Mouse (Mus musculus) stomach, postnatal 0 days (tissue): ENCODE measurements around the gene Gm12166. TPM values are rescaled to one million over a fixed set of nuclear protein-coding genes. Genes with fewer than 3 reads are reported as not detected.
A peak's percentile ranks its signal among the peaks of the same experiment; 100 is the strongest.

Source experiments
- ATAC-seq: fragments of 200-750 bp; cut with Nextera tagmentation; 2 replicates; pipeline ENCODE4 v1.8.0; 2017; ENCODE audit not compliant: low FRiP score, low TSS enrichment
- DNase-seq: peaks from one replicate; pipeline ENCODE4 v3.0.0-alpha.2; 2016; ENCODE audit warnings: low spot score
- H3K27ac ChIP-seq: fragments of 300-500 bp; sonication (generic); replicated peaks from 2 replicates; pipeline ENCODE4 v1.5.1; 2014; ENCODE audit warnings: mild to moderate bottlenecking, control low read depth
- H3K27me3 ChIP-seq: fragments of 300-500 bp; sonication (generic); 2 replicates; pipeline ENCODE4 v1.6.1; 2014; ENCODE audit warnings: low read length; ENCODE audit not compliant: control insufficient read depth, insufficient read depth
- H3K36me3 ChIP-seq: fragments of 300-500 bp; sonication (generic); 2 replicates; pipeline ENCODE4 v1.6.1; 2014; ENCODE audit warnings: low read length, mixed read lengths; ENCODE audit not compliant: control insufficient read depth, insufficient read depth
- H3K4me1 ChIP-seq: fragments of 300-500 bp; sonication (generic); replicated peaks from 2 replicates; pipeline ENCODE4 v1.6.1; 2014; ENCODE audit warnings: antibody characterized with exemption; ENCODE audit not compliant: control insufficient read depth, insufficient read depth
- H3K4me2 ChIP-seq: fragments of 300-500 bp; sonication (generic); replicated peaks from 2 replicates; pipeline ENCODE4 v1.6.1; 2014; ENCODE audit warnings: low read depth, mild to moderate bottlenecking, control low read depth, moderate library complexity
- H3K4me3 ChIP-seq: fragments of 300-500 bp; sonication (generic); 2 replicates; pipeline ENCODE4 v1.5.1; 2014; ENCODE audit warnings: low read depth, low read length, control low read depth
- H3K9ac ChIP-seq: fragments of 300-500 bp; sonication (generic); 2 replicates; pipeline ENCODE4 v1.6.1; 2014; ENCODE audit warnings: mild to moderate bottlenecking, low read length, control low read depth, mixed read lengths
- H3K9me3 ChIP-seq: fragments of 300-500 bp; sonication (generic); 2 replicates; pipeline ENCODE4 v1.6.1; 2016; ENCODE audit warnings: low read length; ENCODE audit not compliant: control insufficient read depth
- CTCF ChIP-seq: IDR thresholded peaks from 2 replicates; pipeline ENCODE4 v1.5.1; 2016; ENCODE audit warnings: antibody characterized with exemption, low read depth, mild to moderate bottlenecking, moderate library complexity
- EP300 ChIP-seq: optimal IDR thresholded peaks from 2 replicates; pipeline ENCODE3; 2016; ENCODE audit warnings: antibody characterized with exemption
- WGBS: fragments of 180-500 bp; shearing (Covaris S2); extraction: QIAGEN DNeasy Blood & Tissue Kit; methylation state at CpG from one replicate; pipeline ENCODE4 v1.1.7; 2014; 5-methylcytosine and 5-hydroxymethylcytosine counted together
- polyA plus RNA-seq: library from polyadenylated mRNA; unstranded; fragments of >200 nt; fragmentation: Nextera tagmentation; extraction: Ambion mirVana; gene quantifications from 2 replicates; pipeline ENCODE4 v1.2.1, GENCODE M21; 2015

The Gm12166 gene
- polyA plus RNA-seq, 1 experiment from 2014 or later = 7.0 TPM

DNA sequence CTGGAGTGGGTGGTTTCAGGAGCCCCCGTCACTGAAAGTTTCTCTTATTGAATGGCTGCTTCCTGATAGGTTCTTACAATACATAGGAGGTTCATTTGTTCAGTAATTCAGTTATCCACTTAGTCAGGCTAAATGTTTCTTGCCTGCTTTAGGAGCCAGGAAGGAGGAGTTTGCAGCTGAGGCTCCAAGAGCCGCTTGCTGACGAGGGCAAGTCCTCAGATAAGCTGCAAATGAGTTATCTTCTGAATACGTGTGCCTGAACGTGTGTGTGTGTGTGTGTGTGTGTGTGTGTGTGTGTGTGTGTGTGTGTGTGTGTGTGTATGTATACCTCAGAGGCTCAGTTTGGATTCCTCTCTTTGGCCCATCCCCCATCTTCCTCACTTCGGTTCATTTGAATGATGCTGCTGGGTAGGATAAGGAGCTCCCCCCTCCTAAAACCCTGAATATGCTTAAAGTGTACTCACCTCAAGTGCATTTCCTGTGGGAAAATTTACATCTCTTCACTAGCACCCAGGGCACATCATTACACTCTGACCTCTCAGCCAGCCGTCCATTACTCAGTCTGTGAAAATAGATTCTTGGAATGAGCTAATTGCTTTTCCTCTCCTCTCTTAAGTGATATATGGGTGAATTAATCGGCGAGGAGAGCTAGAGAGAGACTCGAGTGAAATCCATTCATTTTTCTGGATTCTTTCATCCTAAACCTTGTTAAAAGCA, 39.0 kb upstream of the Gm12166 start:
- no peak for TF ChIP-seq CTCF
- Histone ChIP-seq H3K27me3 (no peaks in the 10 kb centered on the region), H3K4me2 (no peak overlapping the region), H3K9me3 (no peaks in the 10 kb centered on the region), H3K4me1 (peaks cover 4% of the 10 kb centered on the region), H3K36me3 (no peaks in the 10 kb centered on the region), H3K27ac (peak overlapping the region; percentile 53; the same call in 1 of the 2 replicates), H3K9ac (no peak overlapping the region), H3K4me3 (no peak overlapping the region)
- no peak for ATAC-seq
- no peak for DNase-seq
- WGBS = 34% methylated on average over 10 of the region's 10 CpGs

DNA sequence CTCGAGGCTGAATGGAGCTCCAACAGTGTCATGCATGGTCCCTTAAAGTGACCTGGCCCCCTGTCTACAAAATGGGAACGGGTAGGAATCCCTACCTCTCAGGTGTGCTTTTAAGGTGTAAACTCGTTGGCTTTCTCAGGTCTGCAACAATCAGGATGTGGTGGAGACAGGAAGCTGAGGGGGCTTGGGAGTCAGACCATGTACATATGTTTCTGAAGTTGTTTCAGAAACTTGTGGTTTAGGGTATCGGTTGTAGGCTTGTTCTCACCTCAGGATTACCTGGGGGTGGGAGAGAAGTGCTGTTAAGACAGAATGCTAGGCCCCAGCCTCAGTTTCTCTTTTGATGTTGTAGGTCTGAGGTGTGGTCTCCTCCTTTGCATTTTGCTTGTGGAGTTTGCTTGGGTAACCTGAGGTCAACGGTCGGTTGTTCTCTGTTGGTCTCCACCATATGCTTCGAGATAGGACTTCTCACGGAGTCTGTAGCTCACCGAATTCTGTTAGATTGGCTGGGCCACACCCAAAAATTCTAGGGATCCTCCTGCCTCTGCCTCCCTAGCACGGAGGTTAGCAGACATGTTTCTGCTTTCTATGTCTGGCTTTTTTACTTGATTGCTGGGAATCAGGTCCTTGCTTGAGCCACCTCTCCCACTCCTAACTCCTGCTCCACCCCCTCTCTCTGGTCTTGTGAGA, 38.1 kb upstream of the Gm12166 start:
- Histone ChIP-seq H3K36me3 (no peaks in the 10 kb centered on the region), H3K4me3 (no peak overlapping the region), H3K4me1 (peaks cover 5% of the 10 kb centered on the region), H3K9me3 (no peaks in the 10 kb centered on the region), H3K27me3 (no peaks in the 10 kb centered on the region), H3K4me2 (no peak overlapping the region), H3K9ac (no peak overlapping the region), H3K27ac (peak overlapping the region; percentile 53)
- DNase-seq = no peak
- TF ChIP-seq CTCF (no peak), EP300 (no peak)
- ATAC-seq = no peak
- WGBS = 90% methylated on average over 10 of the region's 10 CpGs

DNA sequence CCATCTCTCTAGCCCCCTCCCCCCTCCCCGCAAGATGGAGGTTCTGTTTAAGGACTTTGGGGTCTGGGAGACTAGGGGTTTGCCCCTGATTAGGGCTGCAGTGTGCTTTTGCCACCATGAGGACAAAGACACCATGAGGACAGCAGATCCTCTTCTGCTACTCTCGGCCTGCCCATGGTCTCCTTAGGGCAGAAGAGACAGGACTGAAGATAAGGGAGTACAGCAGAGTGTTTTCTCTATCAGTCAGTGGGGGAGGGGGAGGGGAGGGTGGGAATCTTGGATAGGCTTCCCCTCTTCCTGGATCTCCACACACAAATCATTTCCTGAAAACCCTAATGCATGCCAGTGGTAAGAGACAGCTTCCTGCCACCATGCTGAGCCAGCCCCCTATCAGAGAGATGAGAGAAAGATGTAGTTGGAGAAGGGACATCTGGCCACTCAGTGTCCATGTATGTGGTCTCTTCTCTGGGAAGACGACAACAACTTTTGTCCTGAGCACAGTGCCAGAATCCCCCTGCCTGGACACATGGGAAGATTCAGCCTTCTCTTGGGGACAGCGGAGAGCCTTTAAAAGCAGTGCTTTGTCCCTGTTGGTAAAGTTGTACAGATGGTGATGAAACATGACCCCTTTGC, 37.1 kb upstream of the Gm12166 start:
- ATAC-seq (peak; percentile 32; the same call in 1 of the 2 replicates), DNase-seq (no peak)
- no peaks in the 10 kb centered on the region for H3K27me3 ChIP-seq
- H3K27ac ChIP-seq = peak overlapping the region; percentile 61
- H3K36me3 ChIP-seq = no peaks in the 10 kb centered on the region
- peaks cover 10% of the 10 kb centered on the region for H3K4me1 ChIP-seq
- no peak overlapping the region for H3K4me3 ChIP-seq
- H3K9me3 ChIP-seq = no peaks in the 10 kb centered on the region
- WGBS = 59% methylated on average over 4 of the region's 4 CpGs
- H3K4me2 ChIP-seq = no peak overlapping the region
- peak; percentile 3; the same call in 1 of the 2 replicates for TF ChIP-seq CTCF
- no peak for TF ChIP-seq EP300
- H3K9ac ChIP-seq = no peak overlapping the region

DNA sequence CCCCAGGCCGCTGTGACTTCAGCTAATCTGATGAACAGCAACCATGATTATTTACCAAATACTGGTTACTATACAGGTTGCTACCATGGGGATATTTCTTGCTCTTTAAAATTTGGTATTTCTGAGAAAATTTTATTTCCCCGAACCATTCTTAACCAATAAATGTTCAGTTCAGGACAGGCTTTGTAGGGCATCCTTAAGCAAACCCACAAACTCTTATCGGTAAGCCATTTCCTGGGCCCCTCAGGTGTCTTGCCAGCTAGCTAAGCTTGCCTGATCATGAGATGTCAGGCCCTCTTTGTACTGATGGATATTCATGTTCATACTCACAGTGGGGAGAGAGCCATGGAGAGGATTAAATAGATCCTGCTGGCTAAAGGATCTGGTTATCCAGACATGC, 34.3 kb upstream of the Gm12166 start:
- H3K4me1 ChIP-seq = peaks cover 10% of the 10 kb centered on the region
- no peak overlapping the region for H3K9ac ChIP-seq
- no peak for TF ChIP-seq CTCF
- no peak for TF ChIP-seq EP300
- no peak overlapping the region for H3K4me3 ChIP-seq
- ATAC-seq (no peak), DNase-seq (no peak)
- H3K9me3 ChIP-seq = no peaks in the 10 kb centered on the region
- H3K27ac ChIP-seq = peak overlapping the region; percentile 49
- no peaks in the 10 kb centered on the region for H3K27me3 ChIP-seq
- 79% methylated on average over 3 of the region's 3 CpGs for WGBS
- no peaks in the 10 kb centered on the region for H3K36me3 ChIP-seq
- H3K4me2 ChIP-seq = no peak overlapping the region

DNA sequence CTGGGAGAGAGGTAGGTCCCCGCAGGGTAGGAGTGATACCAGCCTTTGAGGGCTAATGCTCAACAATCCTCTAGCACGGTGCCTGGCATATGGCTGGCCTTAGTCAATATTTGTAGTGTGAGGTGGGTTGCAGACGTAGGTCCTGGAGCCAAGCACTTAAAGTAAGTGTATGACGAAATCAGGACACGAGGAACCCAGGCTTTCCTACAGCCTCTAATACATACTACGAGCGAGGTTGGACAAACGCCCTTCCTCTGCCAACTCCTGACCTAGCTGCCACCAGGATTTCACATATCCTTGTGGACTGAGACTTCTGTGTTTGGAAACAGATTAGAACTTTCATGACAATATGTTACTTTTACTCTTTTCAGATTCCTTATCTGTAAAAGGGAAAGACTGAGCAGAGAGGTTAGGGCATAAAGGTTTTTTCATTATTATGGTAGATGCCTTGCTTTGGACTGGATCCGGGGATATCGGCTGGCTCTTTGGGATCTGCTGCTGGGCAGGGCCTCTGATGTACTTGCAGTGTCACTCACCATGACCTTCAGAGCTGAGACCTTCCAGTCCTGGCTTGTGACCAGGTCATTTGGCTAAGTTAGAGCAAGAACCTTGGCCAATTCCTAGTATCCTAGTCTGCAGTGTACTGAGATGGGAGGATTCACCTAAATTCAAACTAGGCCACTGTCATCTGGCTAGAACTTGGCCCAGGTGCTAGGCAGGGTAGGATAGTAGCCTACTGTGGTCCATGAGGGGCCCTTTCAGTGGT, 33.5 kb upstream of the Gm12166 start:
- no peak overlapping the region for H3K4me2 ChIP-seq
- 69% methylated on average over 10 of the region's 10 CpGs for WGBS
- no peak for DNase-seq
- TF ChIP-seq EP300 (no peak), CTCF (no peak)
- peak; percentile 54; the same call in 1 of the 2 replicates for ATAC-seq
- peak overlapping the region; percentile 61 for H3K27ac ChIP-seq
- no peak overlapping the region for H3K4me3 ChIP-seq
- peaks cover 10% of the 10 kb centered on the region for H3K4me1 ChIP-seq
- no peaks in the 10 kb centered on the region for H3K9me3 ChIP-seq
- no peak overlapping the region for H3K9ac ChIP-seq
- H3K36me3 ChIP-seq = no peaks in the 10 kb centered on the region
- no peaks in the 10 kb centered on the region for H3K27me3 ChIP-seq
